Mouse (Mus musculus): ENCODE results near the gene Carns1. TPM values are rescaled to one million over a fixed set of nuclear protein-coding genes. Genes with fewer than 3 reads are reported as not detected.
A peak's percentile ranks its signal among the peaks of the same experiment; 100 is the strongest.

Carns1 gene
- polyA plus RNA-seq, 1 experiment from 2014 or later, result 3.2 TPM

GRCm38 (mm10) chr19:4170723-4171392 lies 4.4 kb downstream of the Carns1 start:
- H3K9ac ChIP-seq (ENCODE audit: low read length), result no peak overlapping the region

DNA sequence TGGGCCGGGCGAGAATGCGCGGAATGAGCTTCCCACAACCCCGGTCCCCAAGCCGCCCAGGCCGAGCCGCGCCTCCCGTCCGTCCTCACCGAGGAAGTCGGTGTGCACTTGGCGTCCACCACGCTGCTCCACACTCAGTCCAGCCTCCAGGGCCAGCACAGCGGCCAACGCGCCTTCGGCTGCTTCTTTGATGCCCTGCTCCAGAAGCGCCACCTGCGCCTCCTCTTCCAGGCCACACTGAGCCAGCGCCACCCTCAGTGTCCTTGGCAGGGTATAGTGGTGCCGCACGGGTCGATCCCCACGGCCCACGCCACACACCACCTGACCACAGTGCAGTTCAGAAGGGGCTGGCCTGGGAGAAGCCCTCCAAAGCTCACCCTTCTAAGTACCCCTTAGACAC lies 5.5 kb downstream of the Carns1 start:
- peak overlapping the region; percentile 92 for H3K4me2 ChIP-seq (ENCODE audit: low read depth, low read length, severe bottlenecking)
- H3K4me3 ChIP-seq (ENCODE audit: low read depth, low read length), result peak overlapping the region; percentile 37
- DNase-seq (ENCODE audit: low spot score) (no peak), ATAC-seq (replicated peaks; ENCODE audit: low FRiP score) (peak; percentile 63)
- H3K27me3 ChIP-seq (ENCODE audit: control insufficient read depth, insufficient read depth, low read length), result no peaks in the 10 kb centered on the region
- no peaks in the 10 kb centered on the region for H3K9me3 ChIP-seq (ENCODE audit: control insufficient read depth, low read length)
- H3K4me1 ChIP-seq (replicated peaks; ENCODE audit: control insufficient read depth, insufficient read depth, low read length), result peaks cover 6% of the 10 kb centered on the region
- 10% methylated on average over 27 of the region's 27 CpGs for WGBS
- peak overlapping the region; percentile 75 for H3K9ac ChIP-seq (ENCODE audit: low read length)
- peak overlapping the region; percentile 67 for H3K27ac ChIP-seq (ENCODE audit: low read depth, low read length)
- no peaks in the 10 kb centered on the region for H3K36me3 ChIP-seq (ENCODE audit: control insufficient read depth, insufficient read depth, low read length)

More at GRCm38 (mm10) chr19:4170723-4171392, 4.4 kb downstream of the Carns1 start:
- 88% methylated on average over 10 of the region's 10 CpGs for WGBS
- H3K4me1 ChIP-seq (replicated peaks; ENCODE audit: control insufficient read depth, insufficient read depth, low read length), result peaks cover 13% of the 10 kb centered on the region
- DNase-seq (ENCODE audit: low spot score), result no peak
- no peak overlapping the region for H3K27ac ChIP-seq (ENCODE audit: low read depth, low read length)
- no peak overlapping the region for H3K4me2 ChIP-seq (ENCODE audit: low read depth, low read length, severe bottlenecking)
- no peak for ATAC-seq (replicated peaks; ENCODE audit: low FRiP score)
- H3K9me3 ChIP-seq (ENCODE audit: control insufficient read depth, low read length), result no peaks in the 10 kb centered on the region
- no peaks in the 10 kb centered on the region for H3K27me3 ChIP-seq (ENCODE audit: control insufficient read depth, insufficient read depth, low read length)
- no peak overlapping the region for H3K4me3 ChIP-seq (ENCODE audit: low read depth, low read length)
- no peaks in the 10 kb centered on the region for H3K36me3 ChIP-seq (ENCODE audit: control insufficient read depth, insufficient read depth, low read length)

- peaks cover 6% of the 10 kb centered on the region for H3K4me1 ChIP-seq (replicated peaks; ENCODE audit: control insufficient read depth, insufficient read depth, low read length)
- peak overlapping the region; percentile 67 for H3K27ac ChIP-seq (ENCODE audit: low read depth, low read length)
- no peaks in the 10 kb centered on the region for H3K9me3 ChIP-seq (ENCODE audit: control insufficient read depth, low read length)
- under 1% methylated on average over 42 of the region's 43 CpGs for WGBS
- no peaks in the 10 kb centered on the region for H3K27me3 ChIP-seq (ENCODE audit: control insufficient read depth, insufficient read depth, low read length)
- peak; percentile 100 for DNase-seq (ENCODE audit: low spot score)
- H3K9ac ChIP-seq (ENCODE audit: low read length), result peak overlapping the region; percentile 75
- H3K4me3 ChIP-seq (ENCODE audit: low read depth, low read length), result peak overlapping the region; percentile 37
- ATAC-seq (replicated peaks; ENCODE audit: low FRiP score), result peak; percentile 94
- H3K4me2 ChIP-seq (ENCODE audit: low read depth, low read length, severe bottlenecking), result peak overlapping the region; percentile 92
- no peaks in the 10 kb centered on the region for H3K36me3 ChIP-seq (ENCODE audit: control insufficient read depth, insufficient read depth, low read length)
Measured at GRCm38 (mm10) chr19:4169378-4169784, 5.9 kb downstream of the Carns1 start.

GRCm38 (mm10) chr19:4166678-4167476 lies 8.4 kb downstream of the Carns1 start:
- no peak for ATAC-seq (replicated peaks; ENCODE audit: low FRiP score)
- Histone ChIP-seq H3K4me3 (ENCODE audit: low read depth, low read length) (no peak overlapping the region), H3K36me3 (ENCODE audit: control insufficient read depth, insufficient read depth, low read length) (no peaks in the 10 kb centered on the region), H3K27ac (ENCODE audit: low read depth, low read length) (no peak overlapping the region), H3K4me2 (ENCODE audit: low read depth, low read length, severe bottlenecking) (no peak overlapping the region), H3K27me3 (ENCODE audit: control insufficient read depth, insufficient read depth, low read length) (no peaks in the 10 kb centered on the region), H3K9me3 (ENCODE audit: control insufficient read depth, low read length) (no peaks in the 10 kb centered on the region), H3K9ac (ENCODE audit: low read length) (no peak overlapping the region), H3K4me1 (replicated peaks; ENCODE audit: control insufficient read depth, insufficient read depth, low read length) (peaks cover 12% of the 10 kb centered on the region)
- no peak for DNase-seq (ENCODE audit: low spot score)
- 88% methylated on average over 9 of the region's 9 CpGs for WGBS

DNA sequence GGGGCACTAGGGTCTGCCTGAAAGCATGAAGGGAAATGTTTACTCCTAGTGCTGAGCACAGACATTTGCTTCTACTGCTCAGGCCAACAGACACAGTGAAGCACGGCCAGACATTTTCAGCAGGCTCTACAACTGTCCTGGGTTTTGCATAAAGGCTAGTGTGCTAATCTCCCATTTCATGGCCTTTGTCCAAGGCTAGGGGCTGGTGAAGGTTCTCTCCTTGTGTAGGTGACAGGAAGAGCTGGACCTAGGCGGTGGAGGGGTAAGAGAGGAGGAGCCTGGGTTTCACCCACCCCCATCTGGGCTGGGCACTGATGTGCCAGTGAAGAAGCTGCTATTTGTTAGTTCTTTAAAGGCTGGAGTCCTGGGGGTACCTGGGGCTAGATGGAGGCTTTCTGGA lies 10.6 kb downstream of the Carns1 start:
- WGBS, result 73% methylated on average over 2 of the region's 2 CpGs
- ATAC-seq (replicated peaks; ENCODE audit: low FRiP score) (no peak), DNase-seq (ENCODE audit: low spot score) (no peak)

GRCm38 (mm10) chr19:4164100-4164499 lies 11.2 kb downstream of the Carns1 start:
- Histone ChIP-seq H3K9ac (ENCODE audit: low read length) (no peak overlapping the region), H3K4me1 (replicated peaks; ENCODE audit: control insufficient read depth, insufficient read depth, low read length) (peaks cover 6% of the 10 kb centered on the region), H3K27ac (ENCODE audit: low read depth, low read length) (no peak overlapping the region), H3K4me2 (ENCODE audit: low read depth, low read length, severe bottlenecking) (no peak overlapping the region), H3K36me3 (ENCODE audit: control insufficient read depth, insufficient read depth, low read length) (no peaks in the 10 kb centered on the region; the same call in 1 of the 2 replicates), H3K27me3 (ENCODE audit: control insufficient read depth, insufficient read depth, low read length) (no peaks in the 10 kb centered on the region), H3K9me3 (ENCODE audit: control insufficient read depth, low read length) (no peaks in the 10 kb centered on the region), H3K4me3 (ENCODE audit: low read depth, low read length) (no peak overlapping the region)
- no peak for ATAC-seq (replicated peaks; ENCODE audit: low FRiP score)
- 78% methylated on average over 3 of the region's 3 CpGs for WGBS
- DNase-seq (ENCODE audit: low spot score), result no peak

More for the DNA sequence above, 10.6 kb downstream of the Carns1 start:
- H3K9ac ChIP-seq (ENCODE audit: low read length), result no peak overlapping the region
- no peaks in the 10 kb centered on the region; the same call in 1 of the 2 replicates for H3K36me3 ChIP-seq (ENCODE audit: control insufficient read depth, insufficient read depth, low read length)
- H3K27ac ChIP-seq (ENCODE audit: low read depth, low read length), result no peak overlapping the region
- no peak overlapping the region for H3K4me3 ChIP-seq (ENCODE audit: low read depth, low read length)
- no peaks in the 10 kb centered on the region for H3K9me3 ChIP-seq (ENCODE audit: control insufficient read depth, low read length)
- no peaks in the 10 kb centered on the region for H3K27me3 ChIP-seq (ENCODE audit: control insufficient read depth, insufficient read depth, low read length)
- H3K4me1 ChIP-seq (replicated peaks; ENCODE audit: control insufficient read depth, insufficient read depth, low read length), result peaks cover 7% of the 10 kb centered on the region
- no peak overlapping the region for H3K4me2 ChIP-seq (ENCODE audit: low read depth, low read length, severe bottlenecking)

DNA sequence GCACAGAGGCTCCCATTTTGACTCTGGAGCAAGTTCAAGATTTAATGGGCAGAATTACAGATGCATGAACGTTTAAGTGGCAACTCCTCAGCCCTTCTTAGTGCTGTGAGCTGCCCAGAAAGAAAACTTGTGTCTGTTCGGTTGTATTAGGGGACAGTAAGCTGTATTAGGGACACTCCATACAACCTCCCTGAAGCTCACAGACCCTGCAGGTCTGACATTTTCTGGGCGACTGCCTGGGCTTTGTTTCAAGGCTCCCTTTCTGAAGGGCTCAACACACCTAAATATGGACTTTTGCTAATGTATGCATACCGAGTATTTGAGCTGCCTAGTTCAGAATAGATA lies 11.8 kb downstream of the Carns1 start:
- peak overlapping the region; percentile 69 for H3K4me3 ChIP-seq (ENCODE audit: low read depth, low read length)
- H3K27ac ChIP-seq (ENCODE audit: low read depth, low read length), result peak overlapping the region; percentile 53; the same call in 1 of the 2 replicates
- no peaks in the 10 kb centered on the region for H3K27me3 ChIP-seq (ENCODE audit: control insufficient read depth, insufficient read depth, low read length)
- DNase-seq (ENCODE audit: low spot score), result no peak
- no peaks in the 10 kb centered on the region for H3K9me3 ChIP-seq (ENCODE audit: control insufficient read depth, low read length)
- peak overlapping the region; percentile 67 for H3K9ac ChIP-seq (ENCODE audit: low read length)
- H3K36me3 ChIP-seq (ENCODE audit: control insufficient read depth, insufficient read depth, low read length), result no peaks in the 10 kb centered on the region; the same call in 1 of the 2 replicates
- H3K4me2 ChIP-seq (ENCODE audit: low read depth, low read length, severe bottlenecking), result peak overlapping the region; percentile 87
- WGBS, result 29% methylated on average over 4 of the region's 4 CpGs
- ATAC-seq (replicated peaks; ENCODE audit: low FRiP score), result peak; percentile 29; the same call in 1 of the 2 replicates
- H3K4me1 ChIP-seq (replicated peaks; ENCODE audit: control insufficient read depth, insufficient read depth, low read length), result peaks cover 6% of the 10 kb centered on the region

DNA sequence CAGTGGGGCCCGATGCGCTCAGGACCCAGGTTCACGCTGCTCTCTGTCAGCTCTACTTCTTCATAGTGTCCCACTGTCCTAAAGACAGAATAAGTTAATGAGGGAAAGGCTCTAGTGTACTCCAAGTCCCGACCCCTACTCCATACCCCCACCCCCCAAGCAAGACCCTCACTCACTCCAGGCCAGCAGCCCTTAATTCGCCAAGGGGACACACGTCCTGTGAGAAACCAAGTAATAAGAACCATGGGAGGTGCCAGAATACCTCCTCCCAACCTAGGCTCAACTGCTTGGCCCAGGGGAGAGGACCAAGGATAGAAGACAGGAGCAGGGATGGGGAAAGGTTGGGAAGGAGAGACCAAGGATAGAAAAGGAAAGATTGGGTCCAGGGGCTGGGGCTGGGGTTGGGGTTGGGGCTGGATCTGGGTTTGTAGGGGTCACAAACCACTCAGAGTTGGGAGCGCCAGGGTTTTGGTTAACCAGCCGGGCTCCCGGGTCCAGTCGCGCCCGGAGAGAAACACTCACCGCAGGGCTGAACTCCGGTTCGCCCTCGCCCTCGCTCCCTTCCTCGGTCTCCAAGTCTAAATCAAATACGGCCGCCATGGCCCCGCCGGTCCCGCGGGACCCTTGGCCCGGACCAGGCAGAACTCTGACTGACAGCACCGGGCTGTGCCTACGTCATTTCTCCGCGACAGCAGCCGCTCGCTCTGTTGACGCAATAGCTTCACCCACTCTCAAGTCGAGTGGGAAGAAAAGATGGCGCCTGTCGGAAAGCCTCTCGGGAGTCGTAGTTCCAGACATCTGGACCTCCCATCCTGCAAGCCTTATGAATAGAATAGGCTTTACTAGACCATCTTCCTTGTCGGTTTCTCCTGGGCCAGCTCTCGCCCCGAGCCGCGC lies 12.4 kb downstream of the Carns1 start, which contains the start of gene Rps6kb2:
Gene Rps6kb2, minus strand, starts transcription at position 709 of the 897 bp plus-strand sequence.
- ATAC-seq (replicated peaks; ENCODE audit: low FRiP score), result peak; percentile 90
- Histone ChIP-seq H3K4me1 (replicated peaks; ENCODE audit: control insufficient read depth, insufficient read depth, low read length) (peaks cover 6% of the 10 kb centered on the region), H3K27ac (ENCODE audit: low read depth, low read length) (peak within 1 kb of the TSS; percentile 53; the same call in 1 of the 2 replicates), H3K4me2 (ENCODE audit: low read depth, low read length, severe bottlenecking) (peak within 1 kb of the TSS; percentile 87), H3K36me3 (ENCODE audit: control insufficient read depth, insufficient read depth, low read length) (peaks cover 2% of the 10 kb centered on the region; the same call in 1 of the 2 replicates), H3K27me3 (ENCODE audit: control insufficient read depth, insufficient read depth, low read length) (no peaks in the 10 kb centered on the region), H3K9ac (ENCODE audit: low read length) (peak within 1 kb of the TSS; percentile 67), H3K4me3 (ENCODE audit: low read depth, low read length) (peak within 1 kb of the TSS; percentile 69), H3K9me3 (ENCODE audit: control insufficient read depth, low read length) (no peaks in the 10 kb centered on the region)
- WGBS, result 7% methylated on average over 42 of the region's 42 CpGs
- peak; percentile 96 for DNase-seq (ENCODE audit: low spot score)

All from forebrain, embryonic 11.5 days (tissue).